Mouse (Mus musculus) layer of hippocampus, adult 9-10 months (tissue): ENCODE data around the gene Btk.
"Not testable (repeated sequence)": the region's sequence is repeated elsewhere in the genome, so short reads cannot be mapped to it uniquely, and the experiment has no call there.

Experiments
- DNase-seq: peaks from one replicate; pipeline ENCODE4 v3.0.0; 2022; ENCODE audit warnings: low spot score

The Btk gene

DNA sequence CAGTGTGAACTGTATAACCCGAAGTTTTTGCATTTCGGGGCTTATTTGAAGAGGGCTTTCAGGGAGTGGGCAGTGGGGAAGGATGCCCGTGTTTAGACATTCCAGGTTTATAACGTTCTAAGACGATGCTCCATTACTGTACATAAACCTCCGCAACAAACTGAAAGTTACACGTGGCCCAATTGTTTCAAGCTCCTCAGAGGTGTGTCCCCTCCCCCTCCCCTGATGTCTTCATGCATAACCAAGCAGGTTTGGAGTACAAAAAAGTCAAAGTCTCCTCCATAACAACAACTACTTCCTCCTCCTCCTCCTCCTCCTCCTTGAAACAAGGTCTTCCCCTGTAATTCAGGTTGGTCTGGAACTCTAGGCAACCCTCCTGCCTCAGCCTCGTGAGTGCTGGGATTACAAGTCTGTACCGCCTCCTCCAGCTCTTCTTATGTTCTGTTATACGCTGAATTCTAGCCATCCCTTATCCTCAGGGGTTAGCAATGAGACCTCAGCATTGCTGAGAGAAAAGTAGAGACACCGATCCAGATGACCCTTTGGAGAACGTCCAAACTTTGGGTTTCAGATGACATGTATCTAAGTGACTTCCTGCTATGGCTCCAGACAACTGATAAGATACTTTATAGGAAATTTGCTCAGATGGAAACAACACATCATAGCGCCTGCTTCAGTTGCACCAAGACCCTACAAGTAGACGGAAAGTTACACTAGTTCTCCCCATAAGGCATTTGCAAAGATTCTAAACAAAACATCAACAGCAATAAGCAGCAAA, 2.7 kb downstream of the Btk start:
- no peak for DNase-seq

DNA sequence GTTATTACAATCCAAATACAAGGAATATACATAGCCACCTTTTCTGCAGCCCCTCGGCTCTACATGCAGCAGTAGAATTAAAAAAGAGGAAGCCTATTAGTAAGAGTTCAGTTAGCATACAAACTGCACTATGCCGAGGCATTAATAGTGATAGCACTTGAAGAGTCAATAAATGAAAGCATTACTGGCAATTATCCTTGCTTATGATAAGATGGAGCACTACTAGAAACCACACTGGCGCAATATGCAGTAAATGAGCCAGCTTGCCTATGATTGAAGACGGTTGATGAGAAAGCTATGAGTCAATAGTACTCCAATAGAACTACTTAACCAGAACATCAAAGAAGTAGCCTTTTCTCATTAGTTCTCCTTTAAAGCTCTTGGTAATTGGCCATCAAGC, 5.5 kb downstream of the Btk start:
- no peak for DNase-seq

DNA sequence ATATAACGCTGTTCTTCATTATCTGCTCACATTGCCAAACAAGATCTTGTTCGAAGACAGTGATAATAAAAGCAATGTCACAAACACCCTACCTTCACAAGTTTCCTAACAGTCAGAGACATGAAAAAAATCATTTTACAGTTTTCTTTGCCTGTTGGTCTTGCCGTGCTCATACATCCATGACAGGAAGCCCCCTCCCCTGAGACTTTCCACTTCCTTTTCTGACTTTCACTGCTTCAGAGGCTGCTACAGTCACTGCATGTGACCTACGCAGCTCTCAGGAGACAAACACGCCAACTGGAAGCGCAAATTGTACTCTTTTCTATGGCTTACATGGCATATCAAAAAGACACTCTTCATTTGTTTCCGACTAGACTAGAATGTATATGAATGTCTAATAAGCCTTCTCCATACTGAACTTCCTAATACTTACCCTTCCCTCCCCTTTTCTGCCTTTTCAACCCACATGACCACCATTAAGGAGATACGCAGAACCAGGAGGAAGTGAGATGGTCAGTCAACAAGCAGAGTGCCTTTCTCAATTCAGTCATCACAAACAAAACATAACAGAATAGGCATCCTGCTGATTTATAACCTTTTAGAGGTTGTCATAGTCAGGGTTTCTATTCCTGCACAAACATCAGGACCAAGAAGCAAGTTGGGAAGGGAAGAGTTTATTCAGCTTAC, 16.7 kb downstream of the Btk start:
- no peak for DNase-seq

DNA sequence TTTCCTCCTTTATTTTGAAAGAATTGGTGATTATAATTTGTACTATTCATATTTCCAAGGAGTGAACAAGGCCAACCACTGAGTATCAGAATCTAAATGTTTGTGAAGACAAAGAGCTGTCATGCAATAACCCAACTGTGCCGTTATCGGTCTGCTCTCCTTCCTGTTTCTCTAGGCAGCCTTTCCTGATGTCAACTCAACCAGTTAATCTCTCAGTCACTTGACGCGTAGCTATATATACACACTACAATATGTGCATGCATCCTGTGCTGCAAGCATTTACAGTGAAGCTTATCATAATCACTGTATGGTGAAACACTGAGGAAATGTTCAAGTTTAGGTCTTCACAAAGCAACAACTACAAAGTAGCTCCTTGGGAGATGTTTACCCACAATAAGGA, 19.0 kb downstream of the Btk start:
- DNase-seq: no peak

DNA sequence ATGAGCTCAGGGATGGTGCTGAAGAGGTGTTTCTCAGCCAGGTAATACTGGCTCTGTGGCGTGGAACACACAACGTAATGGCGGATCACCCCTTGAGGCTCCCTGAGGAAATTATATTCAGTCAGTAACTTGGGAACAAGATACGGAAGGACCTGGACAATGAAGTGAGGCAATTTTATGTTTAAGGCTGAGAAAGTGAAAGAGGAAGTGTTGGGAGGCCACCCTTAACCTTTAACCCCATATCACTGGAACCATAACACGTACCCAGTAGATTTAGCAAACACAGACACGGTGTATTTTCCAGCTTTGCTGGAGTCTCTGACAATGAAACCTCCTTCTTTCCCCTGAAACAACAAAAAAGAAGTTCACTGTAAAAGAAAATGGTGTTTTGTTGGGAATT, 28.9 kb downstream of the Btk start:
- no peak for DNase-seq

DNA sequence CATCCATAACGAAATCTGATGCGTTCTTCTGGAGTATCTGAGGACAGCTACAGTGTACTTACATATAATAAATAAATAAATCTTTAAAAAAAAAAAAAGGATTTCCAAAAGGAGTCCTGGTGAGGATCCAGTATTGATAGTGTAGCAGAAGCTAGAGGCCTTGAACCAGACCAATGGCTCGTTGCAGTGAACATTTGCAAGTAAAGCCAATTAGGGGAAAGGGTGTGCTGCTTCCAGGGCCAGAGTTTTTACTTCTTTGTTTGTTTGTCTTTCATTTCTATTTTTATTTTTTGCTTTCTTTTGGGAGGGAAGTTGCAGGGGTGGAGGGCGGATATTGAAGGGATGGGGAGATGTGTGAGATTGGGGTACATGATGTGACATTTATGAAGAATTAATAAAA, 30.0 kb downstream of the Btk start:
- DNase-seq: no peak

DNA sequence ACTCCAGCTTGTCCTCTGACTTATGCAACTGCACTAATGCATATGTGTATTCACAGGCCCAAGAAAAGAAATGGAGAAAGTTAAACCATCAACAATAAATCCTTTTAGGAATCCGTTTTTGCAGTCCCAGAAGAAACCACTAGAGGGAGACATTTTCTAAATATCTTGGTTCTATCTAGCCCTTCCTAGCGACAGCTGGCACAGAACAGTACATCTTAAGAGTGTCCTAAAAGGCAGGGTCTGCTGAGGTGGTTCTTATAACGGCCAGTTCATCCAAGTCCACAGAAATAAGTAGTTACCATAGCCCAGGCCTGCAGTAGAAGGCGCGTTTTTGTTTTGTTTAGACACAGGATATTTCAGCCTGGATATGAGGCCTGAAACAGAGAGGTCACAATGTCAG, 32.5 kb downstream of the Btk start:
- peak; percentile 38 for DNase-seq

DNA sequence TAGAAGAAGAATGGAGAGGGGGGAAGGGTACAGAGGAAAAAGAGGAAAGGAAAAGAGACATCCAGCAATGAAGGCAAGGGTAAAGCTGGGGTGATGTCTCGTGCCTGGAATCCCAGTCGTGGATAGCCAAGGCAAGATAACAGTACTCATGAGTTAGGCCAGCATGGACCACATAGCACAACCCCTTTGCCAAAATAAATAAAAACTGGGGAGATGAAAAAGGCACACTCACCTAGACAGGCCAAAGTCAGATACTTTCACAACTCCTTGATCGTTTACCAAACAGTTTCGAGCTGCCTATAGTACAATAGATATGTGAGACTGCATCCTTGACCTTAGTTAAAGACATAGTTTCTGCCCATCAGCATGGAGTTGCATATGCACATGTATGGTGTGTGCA, 36.0 kb downstream of the Btk start:
- no peak for DNase-seq

DNA sequence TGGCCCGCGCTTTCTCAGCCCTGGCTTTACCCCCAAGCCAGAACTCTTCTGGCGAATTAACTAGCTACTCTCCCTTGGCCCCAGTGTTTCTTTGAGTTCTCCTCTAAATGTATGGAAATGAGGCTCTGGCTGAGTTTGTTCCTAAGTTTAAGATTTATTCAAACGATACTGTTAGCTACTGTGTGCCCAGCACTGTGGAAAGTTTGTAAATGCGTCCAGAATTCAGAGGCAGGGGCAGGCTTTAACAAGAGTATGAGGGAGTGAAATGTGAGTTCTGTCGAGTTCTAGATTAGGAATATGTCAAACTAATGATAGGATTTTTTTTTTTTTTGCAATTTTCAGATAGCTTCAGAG, 41.4 kb downstream of the Btk start:
- no peak for DNase-seq

DNA sequence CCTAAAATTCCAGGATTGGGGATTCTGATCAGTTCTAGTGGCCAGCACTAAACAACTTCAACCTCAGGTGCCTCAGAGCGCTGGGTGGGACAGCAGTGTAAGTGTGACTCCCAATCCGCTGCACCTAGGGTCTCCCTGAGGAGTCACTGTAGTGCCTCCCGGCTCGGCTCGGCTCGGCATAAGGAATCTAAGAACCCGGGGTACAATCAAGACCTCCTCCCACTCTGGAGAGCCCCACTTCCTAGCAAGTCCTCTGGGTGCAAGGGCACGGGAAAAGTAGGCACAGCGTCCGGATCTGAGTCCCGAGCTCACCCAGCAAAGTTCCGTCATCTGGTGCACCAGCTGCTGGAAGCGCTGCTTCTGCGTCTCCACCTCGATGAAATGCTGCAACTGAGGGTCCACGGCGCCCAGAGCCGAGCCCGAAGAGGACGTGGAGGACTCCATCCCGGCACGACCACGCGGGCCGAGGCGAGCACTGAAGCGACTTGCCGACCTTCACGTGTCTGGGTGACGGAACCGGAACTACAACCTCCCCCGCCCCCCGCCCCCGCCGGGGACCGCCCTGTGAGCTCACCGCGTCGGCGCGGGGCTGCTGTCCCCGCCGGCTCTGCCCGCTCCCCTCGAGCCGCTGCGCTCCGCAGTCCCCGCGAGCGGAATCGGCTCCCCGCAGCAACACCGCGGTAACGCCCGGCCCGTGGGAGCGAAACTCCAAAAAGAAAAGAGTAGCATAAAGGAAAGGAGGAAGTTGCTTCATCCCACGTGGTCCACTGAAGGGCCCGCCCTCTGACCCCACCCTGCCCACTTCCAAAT, 42.0 kb downstream of the Btk start, which contains the start of gene Timm8a1:
Timm8a1 (minus strand) TSS at position 721 of the 810 bp plus-strand sequence.
- no peak for DNase-seq

DNA sequence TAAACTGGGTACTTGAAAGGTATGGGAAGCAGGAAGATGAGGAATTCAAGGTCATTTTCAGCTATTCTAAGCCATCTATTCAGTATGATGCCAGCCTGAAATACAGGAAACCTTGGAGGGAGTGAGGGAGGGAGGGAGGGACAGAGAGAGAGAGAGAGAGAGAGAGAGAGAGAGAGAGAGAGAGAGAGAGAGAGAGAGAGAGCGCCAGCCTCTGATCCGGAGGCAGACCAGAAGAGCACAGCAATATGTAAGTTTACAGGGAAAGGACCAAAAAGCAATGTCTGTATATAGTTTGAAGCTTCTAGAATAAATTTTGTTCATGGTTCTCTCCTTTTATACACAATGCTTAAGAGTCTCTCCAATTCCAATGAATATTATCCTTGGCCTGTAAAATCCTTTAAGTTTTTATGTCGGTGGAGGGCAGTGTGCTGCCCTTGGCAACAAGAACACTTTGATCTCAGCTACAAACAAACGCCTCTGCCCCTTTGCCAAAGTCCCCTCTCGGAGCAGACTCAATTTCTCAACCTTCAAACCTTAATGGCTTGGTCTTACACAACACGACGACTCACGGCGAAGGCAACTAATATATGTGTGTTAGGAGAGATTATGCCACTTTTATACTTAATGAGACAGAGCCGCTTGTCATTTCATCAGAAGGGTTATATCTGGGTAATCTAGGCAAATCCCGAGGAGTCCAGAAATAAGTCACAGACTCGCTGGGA, 42.8 kb downstream of the Btk start:
- DNase-seq: no peak

DNA sequence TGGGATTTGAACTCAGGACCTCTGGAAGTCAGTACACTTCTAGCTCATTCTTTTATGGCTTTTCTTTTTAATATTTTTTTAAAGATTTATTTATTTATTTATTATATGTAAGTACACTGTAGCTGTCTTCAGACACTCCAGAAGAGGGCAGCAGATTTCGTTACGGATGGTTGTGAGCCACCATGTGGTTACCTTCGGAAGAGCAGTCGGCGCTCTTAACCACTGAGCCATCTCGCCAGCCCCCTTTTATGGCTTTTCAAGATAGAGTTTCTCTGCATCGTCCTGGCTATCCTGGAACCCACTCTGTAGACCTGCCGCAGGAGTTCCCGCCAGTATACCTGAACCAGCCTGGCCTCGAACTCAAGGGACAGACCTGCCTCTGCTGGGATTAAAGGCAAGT, 43.6 kb downstream of the Btk start:
- not testable (repeated sequence) for DNase-seq

DNA sequence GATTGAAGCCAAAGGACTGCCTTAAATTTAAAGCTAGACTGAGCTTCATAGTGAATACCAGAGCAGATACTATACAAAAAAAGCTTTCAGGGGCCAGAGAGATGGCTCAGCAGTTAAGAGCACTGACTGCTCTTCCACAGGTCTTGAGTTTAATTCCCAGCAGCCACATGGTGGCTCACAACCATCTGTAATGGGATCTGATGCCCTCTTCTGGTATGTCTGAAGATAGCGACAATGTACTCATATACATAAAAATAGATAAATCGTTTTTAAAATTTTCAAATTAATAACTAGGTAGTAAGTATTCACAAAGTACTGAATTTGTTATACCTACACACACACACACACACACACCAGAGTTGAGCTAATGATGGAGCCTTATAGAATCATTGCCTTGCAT, 50.0 kb downstream of the Btk start:
- DNase-seq: no peak

DNA sequence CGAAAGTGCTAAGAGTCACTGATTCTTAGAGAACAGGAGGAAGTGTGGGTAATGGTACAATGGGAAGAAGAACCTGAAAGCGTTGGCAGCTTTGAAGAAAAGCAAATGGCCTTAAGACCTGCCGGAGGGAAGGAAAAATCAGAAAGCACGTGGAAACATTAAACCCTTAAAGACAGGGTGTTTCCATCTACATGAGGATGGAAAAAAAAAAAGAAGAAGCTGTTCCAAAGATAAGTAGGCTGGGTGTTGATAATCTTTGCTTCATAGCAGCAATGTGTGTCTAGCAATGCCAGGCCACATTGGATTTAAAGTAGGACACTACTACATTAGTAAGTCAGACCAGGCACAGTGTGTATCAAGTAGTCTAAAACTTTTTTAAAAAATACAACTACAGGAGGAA, 58.1 kb downstream of the Btk start:
- DNase-seq: no peak

DNA sequence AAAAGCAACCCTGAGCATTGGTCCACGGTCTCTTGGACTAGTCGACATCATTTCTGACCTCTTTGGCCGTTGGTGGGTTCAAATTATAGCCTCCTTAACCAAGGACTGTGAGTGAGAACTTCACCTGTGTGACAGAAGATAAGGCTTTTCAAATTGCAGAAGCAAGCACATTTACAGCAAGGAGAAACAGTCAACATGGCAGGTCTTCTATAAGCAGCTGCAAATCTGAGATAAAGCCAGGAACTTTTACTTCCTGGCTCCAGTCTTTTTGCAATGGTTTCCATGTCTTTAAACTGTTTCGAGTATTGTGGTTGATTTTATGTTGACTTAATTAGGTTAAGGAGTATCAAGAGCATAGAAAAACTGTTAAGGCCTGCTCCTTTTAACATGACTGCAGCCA, 59.6 kb downstream of the Btk start:
- no peak for DNase-seq

DNA sequence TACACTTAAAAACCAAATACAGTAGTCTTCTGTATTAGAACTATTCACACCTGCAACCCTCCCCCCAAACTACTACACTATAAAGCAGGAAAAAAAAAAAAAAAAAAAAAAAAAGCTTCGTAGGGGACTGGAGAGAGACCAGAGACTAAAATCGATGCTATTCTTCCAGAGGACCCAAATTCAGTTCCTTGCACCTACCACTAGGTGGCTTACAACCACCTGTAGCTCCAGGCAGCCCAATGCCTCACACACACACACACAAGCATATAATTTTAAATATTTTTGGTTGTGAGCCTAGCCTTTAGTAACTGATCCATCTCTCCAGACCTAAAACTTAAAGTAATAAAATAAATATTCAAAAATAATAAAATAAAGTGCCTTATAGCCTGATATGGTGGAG, 73.9 kb downstream of the Btk start:
- no peak for DNase-seq

DNA sequence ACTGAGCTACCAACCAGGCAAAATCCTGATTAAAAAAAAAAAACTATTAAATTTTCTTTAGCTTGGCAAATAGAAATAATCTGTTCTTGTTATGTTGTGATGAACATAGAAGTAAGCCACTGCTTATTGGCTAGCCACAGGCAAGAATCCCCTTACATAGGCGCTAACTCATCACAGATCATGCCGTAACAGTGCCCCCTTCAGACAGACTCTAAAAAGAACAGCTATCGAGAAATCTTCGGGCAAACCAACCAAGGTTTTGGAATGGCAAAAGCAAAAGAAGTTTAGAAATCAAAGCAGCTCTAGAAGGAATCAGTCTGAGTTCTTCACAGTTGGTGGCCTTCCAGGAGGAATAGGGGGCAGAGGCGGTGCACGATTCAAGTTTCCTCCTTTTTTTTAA, 75.4 kb downstream of the Btk start:
- DNase-seq: no peak

DNA sequence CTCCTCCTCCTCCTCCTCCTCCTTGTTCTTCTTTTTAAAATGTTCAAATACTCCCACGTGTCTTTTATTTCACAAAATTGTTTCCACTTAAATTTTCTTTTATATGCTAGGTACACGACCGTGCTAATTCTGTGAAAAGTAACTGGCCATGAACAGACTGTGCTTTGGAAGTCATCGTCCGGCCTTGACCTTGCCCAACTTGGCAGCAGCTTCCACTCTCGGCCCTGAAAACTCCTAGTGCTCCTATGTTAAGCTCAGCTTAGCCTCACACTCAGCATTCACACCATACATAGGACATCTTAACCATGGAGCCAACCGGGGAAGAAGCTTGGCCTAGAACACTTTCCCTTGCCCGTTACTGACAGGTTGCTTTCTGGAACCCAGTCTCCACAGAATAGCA, 82.7 kb downstream of the Btk start:
- no peak for DNase-seq
